Mouse (Mus musculus) erythroblast, embryonic 14.5 days (primary cell): ENCODE measurements around the gene Rabac1. TPM values are rescaled to one million over a fixed set of nuclear protein-coding genes. Genes with fewer than 3 reads are reported as not detected.

Source experiments
- H3K27me3 ChIP-seq: 2 replicates; pipeline ENCODE4 v1.6.1; 2012; ENCODE audit warnings: inconsistent platforms; ENCODE audit not compliant: control insufficient read depth
- H3K36me3 ChIP-seq: 2 replicates; pipeline ENCODE4 v1.6.1; 2012; ENCODE audit warnings: mild to moderate bottlenecking, inconsistent platforms; ENCODE audit not compliant: control insufficient read depth
- H3K4me1 ChIP-seq: 2 replicates; pipeline ENCODE4 v1.6.1; 2012; ENCODE audit warnings: inconsistent platforms; ENCODE audit not compliant: control insufficient read depth
- H3K4me3 ChIP-seq: replicated peaks from 2 replicates; pipeline ENCODE3; 2012; ENCODE audit warnings: moderate library complexity, mild to moderate bottlenecking, inconsistent platforms
- H3K9me3 ChIP-seq: 2 replicates; pipeline ENCODE4 v1.6.1; 2012; ENCODE audit warnings: low read length, inconsistent platforms, mixed read lengths; ENCODE audit not compliant: control insufficient read depth
- GATA1 ChIP-seq: IDR thresholded peaks from 2 replicates; pipeline ENCODE4 v1.6.1; 2012; ENCODE audit warnings: low read length, inconsistent platforms, mixed read lengths
- TAL1 ChIP-seq: IDR thresholded peaks from 3 replicates; pipeline ENCODE4 v1.6.1; 2012; ENCODE audit warnings: low read length, inconsistent platforms, mixed read lengths
- polyA plus RNA-seq: library from polyadenylated mRNA; stranded (reverse); fragments of >175 nt; gene quantifications from 2 replicates; pipeline ENCODE4 v1.2.3, GENCODE M21; 2012

The Rabac1 gene
- polyA plus RNA-seq, 1 experiment: 12.9 TPM

DNA sequence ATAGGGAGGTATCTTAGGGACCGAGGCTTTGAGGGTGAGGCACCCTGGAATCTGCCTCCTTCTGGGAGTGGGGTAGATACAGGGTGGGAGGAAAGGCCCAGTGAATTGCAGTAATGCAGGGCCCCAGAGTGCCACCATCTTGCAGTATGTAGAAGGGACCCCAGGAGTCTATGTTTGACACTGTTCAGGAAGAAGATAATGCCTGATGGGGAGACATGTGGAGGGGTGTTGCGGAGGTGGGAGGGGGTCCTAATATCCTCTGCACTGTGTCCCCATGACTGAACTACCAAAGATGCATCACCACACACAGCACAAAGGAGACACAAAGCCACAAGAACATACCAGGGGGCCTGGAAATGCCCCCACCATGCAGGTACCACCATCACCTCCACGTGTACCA, 33.6 kb upstream of the Rabac1 start:
- no peak overlapping the region for H3K4me3 ChIP-seq
- H3K27me3 ChIP-seq: peaks cover 76% of the 10 kb centered on the region
- H3K4me1 ChIP-seq: peaks cover 4% of the 10 kb centered on the region
- TF ChIP-seq GATA1: no peak
- no peak for TF ChIP-seq TAL1
- no peaks in the 10 kb centered on the region for H3K9me3 ChIP-seq
- H3K36me3 ChIP-seq: no peaks in the 10 kb centered on the region

DNA sequence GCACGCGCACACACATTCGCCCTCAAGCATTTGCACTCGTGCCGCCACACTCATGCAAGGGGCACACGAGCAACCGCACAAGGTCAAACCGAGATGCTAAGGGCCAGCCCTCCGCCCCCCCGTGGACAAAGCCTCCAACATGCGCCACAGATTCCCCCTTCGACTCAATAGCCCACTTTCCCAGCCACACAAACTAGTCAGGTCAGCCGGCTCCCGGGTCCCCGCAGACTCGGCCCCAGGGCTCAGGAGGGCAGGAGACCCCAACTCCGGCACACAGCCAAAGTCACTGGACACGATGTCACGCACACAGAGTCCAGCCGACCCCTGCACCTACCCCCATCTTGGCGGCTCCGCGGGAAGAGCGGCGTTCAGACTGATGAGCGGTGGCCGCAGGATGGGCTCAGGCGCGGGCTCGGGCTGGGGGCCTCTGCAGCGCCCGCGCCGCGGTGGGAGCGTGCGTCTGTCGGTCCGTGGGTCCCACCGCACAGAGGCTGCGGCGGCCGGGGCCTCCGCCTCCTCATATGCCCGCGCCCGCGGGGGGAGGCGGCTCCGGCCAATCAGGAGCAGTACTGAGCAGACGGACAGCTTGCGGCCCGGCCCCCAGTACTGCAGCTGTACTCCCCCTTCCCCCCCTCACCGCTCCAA, 33.0 kb upstream of the Rabac1 start, which contains the start of gene Atp1a3:
TSS of gene Atp1a3 (minus strand) at position 538 of the 645 bp plus-strand sequence.
- Histone ChIP-seq H3K9me3 (no peaks in the 10 kb centered on the region), H3K4me3 (no peak within 1 kb of the TSS), H3K4me1 (peaks cover 4% of the 10 kb centered on the region), H3K27me3 (peaks cover 70% of the 10 kb centered on the region), H3K36me3 (no peaks in the 10 kb centered on the region)
- TF ChIP-seq GATA1 (no peak), TAL1 (no peak)

DNA sequence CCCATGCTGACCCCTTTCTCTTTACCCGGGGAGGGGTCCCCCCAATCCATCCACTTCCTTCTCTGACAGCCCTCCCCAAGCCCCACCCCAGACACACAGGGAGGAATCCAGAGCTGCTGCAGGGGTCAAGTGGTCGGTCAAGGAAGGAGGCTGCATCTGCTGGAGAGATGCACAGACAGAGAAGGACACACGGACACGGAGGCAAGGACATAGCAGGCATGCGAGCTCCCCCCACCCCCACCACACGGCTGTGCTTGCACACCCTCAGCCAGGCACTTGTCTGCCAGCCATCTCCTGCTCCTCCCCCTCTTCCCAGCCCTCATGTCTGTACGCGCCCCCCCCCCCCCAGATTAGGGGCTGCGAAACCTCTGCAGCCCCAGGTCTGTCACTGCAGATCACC, 32.3 kb upstream of the Rabac1 start:
- no peak overlapping the region for H3K4me3 ChIP-seq
- peaks cover 62% of the 10 kb centered on the region for H3K27me3 ChIP-seq
- H3K36me3 ChIP-seq: no peaks in the 10 kb centered on the region
- TF ChIP-seq GATA1 (no peak), TAL1 (no peak)
- H3K4me1 ChIP-seq: no peaks in the 10 kb centered on the region
- no peaks in the 10 kb centered on the region for H3K9me3 ChIP-seq

DNA sequence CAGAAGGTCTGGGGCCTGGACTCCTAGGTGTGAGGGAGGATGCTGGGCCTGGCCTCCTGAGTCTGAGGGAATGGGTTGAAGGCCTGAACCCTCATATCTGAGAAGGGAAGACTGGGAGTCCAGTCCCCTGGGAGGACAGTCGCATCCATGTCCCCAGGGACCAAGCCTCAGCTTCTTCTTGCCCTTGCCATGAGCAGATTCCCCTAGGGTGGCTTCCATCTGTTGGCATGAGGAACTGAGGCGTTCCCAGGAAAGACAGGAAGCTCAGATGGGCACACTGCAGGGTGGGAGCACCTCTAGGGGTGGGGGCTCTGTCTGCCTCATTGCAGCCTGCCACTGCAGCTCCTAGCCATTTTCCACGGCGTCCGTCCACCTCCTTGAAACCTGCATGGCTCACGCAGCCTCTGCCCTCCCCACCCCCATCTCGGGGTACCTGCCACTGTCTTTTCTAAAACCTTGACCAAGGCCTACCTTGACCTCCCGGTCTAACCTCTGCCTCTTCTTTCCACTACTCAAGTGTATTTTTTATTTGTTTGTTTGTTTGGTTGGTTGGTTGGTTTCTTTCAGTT, 31.4 kb upstream of the Rabac1 start:
- TF ChIP-seq TAL1: no peak
- TF ChIP-seq GATA1: no peak
- H3K4me1 ChIP-seq: no peaks in the 10 kb centered on the region
- H3K9me3 ChIP-seq: no peaks in the 10 kb centered on the region
- H3K27me3 ChIP-seq: peaks cover 53% of the 10 kb centered on the region
- no peaks in the 10 kb centered on the region for H3K36me3 ChIP-seq
- no peak overlapping the region for H3K4me3 ChIP-seq

DNA sequence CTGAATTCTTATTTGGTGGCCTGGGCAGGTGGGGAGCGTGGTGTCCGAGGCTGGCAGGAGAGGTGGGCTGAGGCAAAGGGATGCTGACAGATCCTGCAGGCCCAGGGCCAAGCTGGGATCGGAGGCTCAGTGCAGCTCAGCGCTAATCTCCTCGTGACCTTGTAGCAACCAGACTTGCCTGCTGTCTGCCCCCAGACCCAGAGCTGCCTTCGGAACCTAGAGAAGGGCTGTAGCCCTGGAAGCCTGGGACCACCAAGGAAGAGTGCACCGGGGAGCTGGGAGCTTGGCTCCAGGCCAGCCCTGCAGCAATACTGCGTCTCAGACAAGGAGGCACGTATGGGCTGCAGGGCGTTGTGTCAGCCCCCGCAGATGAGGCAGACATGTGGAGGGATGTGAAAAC, 30.7 kb upstream of the Rabac1 start:
- TF ChIP-seq GATA1 (no peak), TAL1 (no peak)
- Histone ChIP-seq H3K27me3 (peaks cover 47% of the 10 kb centered on the region), H3K36me3 (no peaks in the 10 kb centered on the region), H3K4me3 (no peak overlapping the region), H3K9me3 (no peaks in the 10 kb centered on the region), H3K4me1 (no peaks in the 10 kb centered on the region)

DNA sequence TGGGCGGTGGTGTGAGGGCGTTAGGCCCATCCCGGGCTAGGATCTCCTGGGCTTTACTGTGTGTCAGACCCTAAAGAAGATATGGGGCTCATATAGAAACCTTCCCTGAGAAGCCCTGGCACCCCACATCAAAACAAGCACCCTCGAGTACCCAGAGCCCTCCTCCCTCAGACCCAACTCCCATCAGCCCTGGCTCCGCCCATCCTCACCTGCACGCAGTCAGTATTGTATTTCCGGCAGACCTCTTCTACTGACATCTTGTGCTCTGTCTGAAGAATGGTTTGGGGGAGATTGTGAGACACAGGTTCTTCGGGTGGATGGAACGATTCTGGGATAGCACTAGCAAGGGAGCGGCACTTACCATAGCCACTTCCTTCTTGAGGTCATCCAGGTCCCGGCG, 28.2 kb upstream of the Rabac1 start:
- Histone ChIP-seq H3K36me3 (no peaks in the 10 kb centered on the region), H3K4me3 (no peak overlapping the region), H3K9me3 (no peaks in the 10 kb centered on the region), H3K4me1 (no peaks in the 10 kb centered on the region), H3K27me3 (peaks cover 21% of the 10 kb centered on the region)
- TF ChIP-seq TAL1 (no peak), GATA1 (no peak)

DNA sequence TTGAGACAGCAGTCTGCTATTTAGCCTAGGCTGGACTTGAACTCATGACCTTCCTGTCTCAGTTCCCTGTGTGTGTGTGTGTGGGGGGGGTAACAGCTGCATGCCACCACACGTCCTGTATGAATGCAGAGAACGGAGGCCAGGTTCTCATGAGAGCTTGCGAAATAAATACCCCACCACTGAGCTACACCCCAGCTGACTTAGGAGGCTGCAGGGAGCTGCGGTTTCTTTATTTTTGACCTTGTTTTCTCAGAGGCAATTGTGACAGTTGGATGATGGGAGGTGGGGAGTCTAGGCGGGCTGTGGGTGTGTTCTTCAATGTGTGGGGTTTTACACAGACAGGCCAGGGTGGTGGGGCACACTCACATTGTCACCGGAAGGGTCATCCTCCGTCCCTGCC, 27.7 kb upstream of the Rabac1 start:
- H3K36me3 ChIP-seq: no peaks in the 10 kb centered on the region
- H3K4me3 ChIP-seq: no peak overlapping the region
- peaks cover 16% of the 10 kb centered on the region for H3K27me3 ChIP-seq
- H3K4me1 ChIP-seq: no peaks in the 10 kb centered on the region
- no peaks in the 10 kb centered on the region for H3K9me3 ChIP-seq
- TF ChIP-seq GATA1 (no peak), TAL1 (no peak)

DNA sequence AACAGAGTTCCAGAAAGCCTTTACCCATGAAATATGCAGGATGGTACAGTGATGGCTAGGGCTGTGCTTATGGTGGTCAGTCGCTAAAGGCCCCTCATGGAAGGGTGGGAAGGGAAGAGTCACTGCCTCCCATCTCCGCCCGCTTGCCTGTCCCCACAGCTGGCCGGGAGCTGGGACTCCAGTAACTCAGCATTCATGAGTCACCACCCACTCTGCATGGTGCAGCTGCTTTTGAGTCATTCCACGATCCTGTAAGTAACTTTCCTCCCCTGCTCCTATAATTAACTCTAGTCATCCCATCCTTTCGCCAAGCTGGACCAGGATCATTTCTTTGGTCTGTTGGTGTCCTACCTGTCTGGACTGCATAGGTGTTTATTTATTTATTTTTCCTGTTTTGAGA, 20.5 kb upstream of the Rabac1 start:
- H3K4me3 ChIP-seq: no peak overlapping the region
- H3K9me3 ChIP-seq: no peaks in the 10 kb centered on the region
- H3K4me1 ChIP-seq: no peaks in the 10 kb centered on the region
- no peak for TF ChIP-seq TAL1
- no peak for TF ChIP-seq GATA1
- H3K36me3 ChIP-seq: no peaks in the 10 kb centered on the region
- peaks cover 5% of the 10 kb centered on the region for H3K27me3 ChIP-seq

DNA sequence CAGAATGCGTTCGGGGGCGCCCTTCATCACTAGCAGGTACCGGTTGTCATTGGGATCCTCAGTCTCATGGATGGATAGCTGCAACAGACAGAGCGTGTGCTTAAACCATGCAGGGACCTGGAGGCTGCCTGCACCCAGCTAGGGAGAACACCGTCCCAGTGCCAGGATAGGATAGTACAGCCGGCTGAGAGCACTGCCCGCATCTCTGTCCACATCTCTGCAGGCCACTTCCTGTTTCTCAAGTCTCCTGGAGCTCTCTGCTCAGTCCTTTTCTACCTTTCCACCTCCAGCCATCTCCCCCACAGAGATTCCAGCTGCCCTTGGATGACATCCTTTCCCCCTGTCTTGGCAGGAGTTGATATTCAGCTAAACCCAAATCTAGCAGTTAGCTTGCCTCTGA, 17.9 kb upstream of the Rabac1 start:
- no peaks in the 10 kb centered on the region for H3K36me3 ChIP-seq
- TF ChIP-seq GATA1 (no peak), TAL1 (no peak)
- H3K9me3 ChIP-seq: no peaks in the 10 kb centered on the region
- no peak overlapping the region for H3K4me3 ChIP-seq
- peaks cover 5% of the 10 kb centered on the region for H3K27me3 ChIP-seq
- H3K4me1 ChIP-seq: no peaks in the 10 kb centered on the region

DNA sequence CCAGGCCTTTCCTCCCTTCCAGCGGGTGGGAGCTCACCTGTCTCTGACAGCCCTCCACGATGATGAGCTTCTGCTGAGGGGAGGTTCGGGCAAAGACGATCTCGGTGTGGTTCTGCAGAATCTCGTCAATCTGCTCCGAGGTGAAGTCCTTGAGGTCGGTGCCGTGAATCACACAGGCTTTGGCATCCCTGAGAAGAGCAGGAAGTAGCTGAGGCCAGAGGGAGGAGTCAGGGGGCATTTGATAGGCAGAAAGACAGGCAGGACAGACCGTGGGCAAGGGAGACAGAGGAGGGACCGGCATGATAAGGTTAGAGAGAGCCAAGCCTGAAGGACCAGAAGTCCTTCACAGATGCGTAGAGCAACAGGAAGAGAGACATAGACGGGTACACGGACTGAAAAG, 15.4 kb upstream of the Rabac1 start:
- no peaks in the 10 kb centered on the region for H3K9me3 ChIP-seq
- H3K4me3 ChIP-seq: no peak overlapping the region
- TF ChIP-seq TAL1 (no peak), GATA1 (no peak)
- no peaks in the 10 kb centered on the region for H3K36me3 ChIP-seq
- 0 out of 2 replicates have a peak, but pooled peaks cover 1% of the 10 kb centered on the region for H3K27me3 ChIP-seq
- no peaks in the 10 kb centered on the region for H3K4me1 ChIP-seq
